Mouse (Mus musculus) liver, adult 2 months (tissue): ENCODE data around the gene Neurl1b. TPM values are rescaled to one million over a fixed set of nuclear protein-coding genes. Genes with fewer than 3 reads are reported as not detected.

Experiments
- DNase-seq: peaks from one replicate; pipeline ENCODE4 v3.0.0-alpha.2; 2011; ENCODE audit warnings: low read depth, low spot score; ENCODE audit errors: extremely low read depth
- H3K27ac ChIP-seq: fragments of 200-500 bp; replicated peaks from 2 replicates; pipeline ENCODE4 v1.5.1; 2012; ENCODE audit warnings: low read depth, mild to moderate bottlenecking, control low read depth, inconsistent platforms, low read length; ENCODE audit not compliant: insufficient read depth
- H3K27me3 ChIP-seq: fragments of 200-500 bp; 2 replicates; pipeline ENCODE4 v1.6.1; 2012; ENCODE audit warnings: mild to moderate bottlenecking, moderate library complexity, low read length, inconsistent platforms; ENCODE audit not compliant: control insufficient read depth, insufficient read depth
- H3K36me3 ChIP-seq: fragments of 200-500 bp; 2 replicates; pipeline ENCODE4 v1.6.1; 2012; ENCODE audit warnings: low read length, inconsistent platforms; ENCODE audit not compliant: control insufficient read depth, insufficient read depth
- H3K4me1 ChIP-seq: fragments of 200-500 bp; 2 replicates; pipeline ENCODE4 v1.6.1; 2011; ENCODE audit warnings: low read length; ENCODE audit not compliant: control insufficient read depth, insufficient read depth
- H3K4me3 ChIP-seq: fragments of 200-500 bp; 2 replicates; pipeline ENCODE4 v1.5.1; 2011; ENCODE audit warnings: low read depth, mild to moderate bottlenecking, control low read depth, low read length, moderate library complexity; ENCODE audit not compliant: insufficient read depth
- H3K79me2 ChIP-seq: fragments of 200-500 bp; 2 replicates; pipeline ENCODE4 v1.6.1; 2012; ENCODE audit warnings: inconsistent platforms, mild to moderate bottlenecking, low read length, moderate library complexity; ENCODE audit not compliant: control insufficient read depth, insufficient read depth
- H3K9ac ChIP-seq: fragments of 200-500 bp; 2 replicates; pipeline ENCODE4 v1.6.1; 2012; ENCODE audit warnings: low read depth, mild to moderate bottlenecking, control low read depth, inconsistent platforms, low read length
- CTCF ChIP-seq: fragments of 200-500 bp; IDR thresholded peaks from 2 replicates; pipeline ENCODE4 v1.5.1; 2011; ENCODE audit warnings: low read depth, low read length, control low read depth
- POLR2A ChIP-seq: fragments of 200-500 bp; IDR thresholded peaks from 2 replicates; pipeline ENCODE4 v1.6.1; 2011; ENCODE audit warnings: low read length, control low read depth; ENCODE audit not compliant: insufficient read depth; ENCODE audit errors: extremely low read depth
- WGBS: fragments of 180-500 bp; shearing (Covaris S2); methylation state at CpG from one replicate; pipeline ENCODE4 v1.1.7; 2018; 5-methylcytosine and 5-hydroxymethylcytosine counted together
- polyA plus RNA-seq: library from polyadenylated mRNA; depleted of rRNA; stranded (reverse); fragments of >200 nt; gene quantifications from 2 replicates; pipeline ENCODE4 v1.2.3, GENCODE M21; 2012; rRNA removed
- total RNA-seq: library from RNA; depleted of rRNA; stranded (reverse); fragments of >200 nt; gene quantifications from 2 replicates; pipeline ENCODE4 v1.2.3, GENCODE M21; 2014; rRNA removed

The Neurl1b gene
- total RNA-seq = 0.46 and 1.8 TPM in 2 replicates
- 0.57 and 0.83 TPM in 2 replicates for polyA plus RNA-seq

DNA sequence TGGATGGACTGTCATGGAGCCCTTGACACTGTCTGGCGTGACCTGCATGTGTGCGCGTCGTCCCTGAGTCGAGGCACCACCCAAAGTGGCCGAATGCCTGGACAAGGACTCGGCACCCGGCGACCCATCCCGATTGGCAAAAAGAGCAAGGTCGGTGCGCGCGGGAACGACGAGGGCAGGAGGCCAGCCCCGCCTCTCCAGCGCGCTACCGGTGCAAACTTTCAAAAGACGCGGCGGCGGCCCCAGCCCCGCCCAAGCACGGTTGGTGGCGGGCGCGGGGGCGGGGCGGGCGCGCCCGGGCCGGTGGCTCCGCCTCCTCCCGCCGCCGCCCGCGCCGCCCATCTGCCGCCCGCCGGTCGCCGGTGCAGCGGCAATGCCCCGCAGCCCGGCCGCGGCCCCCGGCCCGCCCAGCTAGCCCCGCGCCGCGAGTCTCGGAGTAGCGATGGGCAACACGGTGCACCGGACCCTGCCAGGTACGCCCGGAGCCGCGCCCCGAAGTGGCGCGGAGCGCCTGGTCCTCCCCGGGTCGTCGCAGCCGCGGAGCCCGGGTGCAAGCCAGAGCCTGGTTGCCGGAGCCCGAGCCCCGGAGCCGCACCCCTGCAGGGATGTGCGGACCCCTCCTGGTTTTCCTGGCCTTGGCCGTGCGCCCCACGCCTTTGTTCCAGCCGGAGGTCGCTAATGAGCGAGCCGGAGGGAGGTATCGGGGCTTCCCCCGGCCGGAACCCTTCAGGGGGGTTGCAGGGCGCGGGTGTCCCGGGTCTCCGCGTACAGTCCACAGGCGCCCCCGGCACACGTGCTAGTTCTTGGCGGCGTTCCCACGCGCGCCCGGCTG, at the start of gene Neurl1b:
Gene Neurl1b, plus strand, starts transcription at position 307 of the 832 bp plus-strand sequence.
- Histone ChIP-seq H3K4me1 (peaks cover 5% of the 10 kb centered on the region; the same call in 1 of the 2 replicates), H3K4me3 (peak within 1 kb of the TSS; percentile 75), H3K79me2 (no peaks in the 10 kb centered on the region; the same call in 1 of the 2 replicates), H3K36me3 (no peaks in the 10 kb centered on the region), H3K27me3 (no peaks in the 10 kb centered on the region), H3K27ac (no peak within 1 kb of the TSS), H3K9ac (peak within 1 kb of the TSS; percentile 78)
- 1% methylated on average over 99 of the region's 105 CpGs for WGBS
- peak; percentile 32 for DNase-seq
- no peak for TF ChIP-seq POLR2A
- no peak for TF ChIP-seq CTCF

GRCm38 (mm10) chr17:26366792-26367191, 47.8 kb upstream of the Neurl1b start:
- no peak for DNase-seq
- H3K79me2 ChIP-seq = no peaks in the 10 kb centered on the region
- 83% methylated on average over 4 of the region's 4 CpGs for WGBS
- no peak overlapping the region for H3K9ac ChIP-seq
- no peaks in the 10 kb centered on the region for H3K36me3 ChIP-seq
- no peak overlapping the region for H3K4me3 ChIP-seq
- no peak for TF ChIP-seq POLR2A
- no peak for TF ChIP-seq CTCF
- H3K4me1 ChIP-seq = no peaks in the 10 kb centered on the region
- no peaks in the 10 kb centered on the region for H3K27me3 ChIP-seq
- H3K27ac ChIP-seq = no peak overlapping the region

DNA sequence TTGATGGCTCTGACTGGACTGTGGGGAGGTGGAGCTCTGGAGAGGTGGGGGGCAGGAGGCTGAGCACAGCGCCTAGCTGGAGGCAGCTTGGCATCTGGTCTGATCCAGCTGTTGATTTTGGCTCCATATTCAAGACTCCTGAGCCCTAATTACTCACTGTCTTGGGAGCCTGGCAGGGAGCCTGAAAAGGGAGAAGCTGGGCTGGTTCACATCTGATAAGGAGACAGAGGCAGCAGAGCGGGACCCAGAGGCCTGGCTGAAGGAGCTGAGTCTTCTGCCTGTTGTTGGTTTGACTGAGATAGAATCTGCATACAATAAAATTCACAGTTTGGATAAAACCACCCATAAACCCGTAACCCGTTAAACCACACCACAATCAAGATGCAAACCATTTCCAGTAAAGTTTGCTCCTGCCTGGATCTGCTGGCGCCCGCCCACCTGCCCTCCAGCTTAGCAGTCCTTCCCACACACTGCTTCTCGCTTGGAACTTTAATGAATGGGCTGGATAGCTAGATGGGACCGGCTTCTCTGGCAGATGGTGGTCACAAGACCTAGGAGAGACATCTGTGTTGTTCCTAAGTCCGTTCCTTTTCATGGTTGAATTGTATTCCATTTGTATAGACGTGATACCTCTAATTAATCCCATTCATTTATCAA, 46.2 kb upstream of the Neurl1b start:
- no peak for TF ChIP-seq POLR2A
- no peak for TF ChIP-seq CTCF
- no peaks in the 10 kb centered on the region for H3K79me2 ChIP-seq
- H3K4me1 ChIP-seq = no peaks in the 10 kb centered on the region
- no peak for DNase-seq
- no peak overlapping the region for H3K27ac ChIP-seq
- no peak overlapping the region for H3K4me3 ChIP-seq
- no peak overlapping the region for H3K9ac ChIP-seq
- WGBS = 71% methylated on average over 10 of the region's 10 CpGs
- H3K36me3 ChIP-seq = no peaks in the 10 kb centered on the region
- H3K27me3 ChIP-seq = no peaks in the 10 kb centered on the region

DNA sequence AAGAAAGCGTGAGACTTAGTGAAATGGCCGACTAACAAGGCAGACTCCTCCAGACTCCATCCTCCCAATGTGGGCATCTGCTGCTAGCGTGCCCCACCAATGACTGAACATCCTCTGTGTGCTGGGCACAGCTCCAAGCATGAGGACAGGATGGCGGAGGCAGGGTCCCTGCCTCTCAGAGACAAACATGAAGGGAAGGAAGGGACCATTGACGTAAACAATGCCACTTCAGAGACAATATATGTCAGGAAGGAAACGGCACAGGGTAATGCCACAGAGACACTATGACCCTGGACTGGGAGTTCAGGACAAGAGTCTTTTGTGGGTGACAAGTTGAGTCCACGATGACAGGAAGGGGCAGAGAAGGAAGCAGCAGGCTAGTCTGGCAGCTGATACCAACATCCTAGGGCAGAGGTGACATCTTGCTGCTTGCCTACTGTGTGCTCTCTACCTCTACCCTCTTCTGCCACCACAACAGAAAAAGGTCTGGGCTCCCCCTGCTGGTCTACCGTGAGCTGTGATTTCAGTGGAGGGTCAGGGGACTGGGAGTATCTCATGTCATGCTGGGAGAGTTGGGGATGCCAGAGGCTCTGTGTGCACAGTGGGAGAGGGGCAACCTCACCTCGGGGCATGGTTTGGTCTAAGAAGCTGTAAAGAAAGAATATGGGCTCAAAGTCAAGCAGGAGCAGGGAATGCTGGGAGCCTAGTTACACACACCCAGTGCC, 43.9 kb upstream of the Neurl1b start:
- Histone ChIP-seq H3K9ac (no peak overlapping the region), H3K4me1 (no peaks in the 10 kb centered on the region), H3K27me3 (no peaks in the 10 kb centered on the region), H3K27ac (no peak overlapping the region), H3K4me3 (no peak overlapping the region), H3K36me3 (no peaks in the 10 kb centered on the region), H3K79me2 (no peaks in the 10 kb centered on the region)
- DNase-seq = no peak
- TF ChIP-seq POLR2A (no peak), CTCF (peak; percentile 68)
- 43% methylated on average over 9 of the region's 9 CpGs for WGBS

- TF ChIP-seq POLR2A (no peak), CTCF (no peak)
- WGBS = 42% methylated on average over 3 of the region's 3 CpGs
- Histone ChIP-seq H3K4me1 (no peaks in the 10 kb centered on the region), H3K4me3 (no peak overlapping the region), H3K27me3 (no peaks in the 10 kb centered on the region), H3K79me2 (no peaks in the 10 kb centered on the region), H3K27ac (no peak overlapping the region), H3K36me3 (no peaks in the 10 kb centered on the region), H3K9ac (no peak overlapping the region)
- DNase-seq = no peak
Observed at GRCm38 (mm10) chr17:26371246-26371535, 43.4 kb upstream of the Neurl1b start.
